Mouse (Mus musculus): Measurements from ENCODE around the gene Kxd1.

GRCm38 (mm10) chr8:70535221-70535620, 7.5 kb upstream of the Kxd1 start:
- TF ChIP-seq POLR2A (IDR thresholded peaks at IDR 0.05; ENCODE audit: extremely low read depth, insufficient read depth, low read length) (no peak), CTCF (IDR thresholded peaks at IDR 0.05; ENCODE audit: extremely low read depth, insufficient read depth, low read length) (no peak)
